11 mouse cellular contexts compared by ENCODE assay signal in the genomic region with DNA sequence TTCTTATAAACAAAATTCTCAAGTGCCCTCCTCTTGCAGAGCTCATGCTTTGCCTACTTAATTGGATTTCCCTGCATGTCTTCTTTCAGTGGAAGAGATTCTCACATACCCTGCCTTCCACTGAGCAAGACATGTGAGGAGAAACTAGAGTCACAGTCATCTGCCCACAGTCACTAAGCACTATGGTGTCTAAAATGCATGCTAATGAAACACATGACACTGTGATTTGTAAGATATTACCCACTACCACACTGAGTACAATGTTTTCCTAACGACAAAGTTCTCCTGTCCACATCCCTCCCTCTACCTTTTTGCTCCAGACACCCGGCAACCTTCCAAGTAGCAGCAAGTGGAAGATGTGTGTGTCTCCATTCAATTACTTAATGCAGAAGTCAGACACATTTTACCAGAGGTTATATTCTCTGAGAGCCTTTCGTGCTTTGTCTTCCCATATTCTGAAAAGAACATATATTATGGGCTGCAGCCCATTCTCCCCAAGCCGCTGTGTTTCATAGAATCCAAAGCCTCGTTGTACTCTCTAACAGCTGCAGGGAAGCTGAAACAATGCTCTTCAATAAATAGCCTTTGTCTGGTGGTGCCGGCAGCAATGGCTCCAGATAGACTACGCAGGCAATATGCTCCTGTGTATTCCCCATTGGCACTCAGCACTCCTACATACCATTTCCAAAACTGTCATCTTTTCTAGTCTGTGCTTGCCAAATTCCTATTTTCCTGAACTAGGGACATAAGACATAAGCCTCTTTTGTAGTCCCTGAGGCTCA.
DNase-seq lines count a peak whose midpoint lies in the region; ATAC-seq lines count a peak whose summit lies in the region.
"Had no signal": no experiment of that assay in that cellular context is flagged by ENCODE, and none has a peak within 500 bp of the region (broad histone marks: within the 10 kb centered on the region; RNA-seq: fewer than 3 reads in every experiment).

No protein-coding gene starts in this region.

- H3K4me3 ChIP-seq in neural tube, embryonic 14.5 days (ENCODE audit: low read depth, low read length) = no peak overlapping the region
- H3K4me3 ChIP-seq in hindbrain, embryonic 12.5 days = no peak overlapping the region
- H3K4me3 ChIP-seq in midbrain, embryonic 14.5 days (replicated peaks; ENCODE audit: low read depth, low read length) = no peak overlapping the region

- no peaks in the 10 kb centered on the region for H3K27me3 ChIP-seq in neural tube, embryonic 14.5 days (ENCODE audit: control insufficient read depth, insufficient read depth, low read length)
- no peaks in the 10 kb centered on the region for H3K27me3 ChIP-seq in hindbrain, embryonic 12.5 days
- no peaks in the 10 kb centered on the region for H3K27me3 ChIP-seq in midbrain, embryonic 14.5 days (ENCODE audit: control insufficient read depth, insufficient read depth, low read length)

- no peaks in the 10 kb centered on the region for H3K36me3 ChIP-seq in neural tube, embryonic 14.5 days (ENCODE audit: control insufficient read depth, insufficient read depth, low read length)
- no peaks in the 10 kb centered on the region for H3K36me3 ChIP-seq in hindbrain, embryonic 12.5 days
- H3K36me3 ChIP-seq in midbrain, embryonic 14.5 days (ENCODE audit: control insufficient read depth, insufficient read depth, low read length) = no peaks in the 10 kb centered on the region

- DNase-seq in frontal cortex, adult 2 months (ENCODE audit: extremely low spot score in 1 of 2, low spot score in 1 of 2) = peak; percentile 2 to 19
- DNase-seq in frontal cortex, postnatal 10 days (ENCODE audit: low spot score in 2 of 2) = no peak
- no peak for DNase-seq in neural tube, embryonic 10.5 days (ENCODE audit: extremely low spot score, low spot score)
- DNase-seq in midbrain, embryonic 14.5 days = peak; percentile 43
- no peak for DNase-seq in thymus, postnatal 4 days
- no peak for DNase-seq in gastrocnemius, postnatal 10 days
- DNase-seq: kidney, adult 8-10 months; spleen, adult 18-20 months had no signal

- no peak overlapping the region for H3K4me2 ChIP-seq in neural tube, embryonic 14.5 days (ENCODE audit: low read depth, low read length)
- no peak overlapping the region for H3K4me2 ChIP-seq in hindbrain, embryonic 12.5 days (replicated peaks)
- no peak overlapping the region for H3K4me2 ChIP-seq in midbrain, embryonic 14.5 days (ENCODE audit: low read length)

- H3K9ac ChIP-seq in neural tube, embryonic 14.5 days (replicated peaks; ENCODE audit: low read depth, low read length) = no peak overlapping the region
- H3K9ac ChIP-seq in hindbrain, embryonic 12.5 days = no peak overlapping the region
- H3K9ac ChIP-seq in midbrain, embryonic 14.5 days (replicated peaks; ENCODE audit: low read length) = no peak overlapping the region

- 19% methylated on average over 7 of the region's 7 CpGs for WGBS in neural tube, embryonic 14.5 days
- 45% methylated on average over 7 of the region's 7 CpGs for WGBS in hindbrain, embryonic 12.5 days
- WGBS in midbrain, embryonic 14.5 days = 43% methylated on average over 7 of the region's 7 CpGs

- peak; percentile 34; the same call in 1 of the 2 replicates for ATAC-seq in neural tube, embryonic 14.5 days (ENCODE audit: low read depth)
- ATAC-seq in hindbrain, embryonic 12.5 days (ENCODE audit: low FRiP score) = peak; percentile 56; the same call in 1 of the 2 replicates
- ATAC-seq in midbrain, embryonic 14.5 days (ENCODE audit: low FRiP score, low TSS enrichment) = no peak
- ATAC-seq: CD4-positive, CD25-positive, alpha-beta regulatory T cell, adult 4 months had no signal

- H3K27ac ChIP-seq in neural tube, embryonic 14.5 days (ENCODE audit: low read depth, low read length) = no peak overlapping the region
- H3K27ac ChIP-seq in hindbrain, embryonic 12.5 days = no peak overlapping the region; the same call in 1 of the 2 replicates
- H3K27ac ChIP-seq in midbrain, embryonic 14.5 days (replicated peaks; ENCODE audit: low read depth, low read length) = peak overlapping the region; percentile 10; the same call in 1 of the 2 replicates

- no peaks in the 10 kb centered on the region for H3K9me3 ChIP-seq in neural tube, embryonic 14.5 days (ENCODE audit: control insufficient read depth, low read length)
- no peaks in the 10 kb centered on the region for H3K9me3 ChIP-seq in hindbrain, embryonic 12.5 days (replicated peaks)
- no peaks in the 10 kb centered on the region for H3K9me3 ChIP-seq in midbrain, embryonic 14.5 days (ENCODE audit: control insufficient read depth, low read length)

- H3K4me1 ChIP-seq in neural tube, embryonic 14.5 days (ENCODE audit: control insufficient read depth, insufficient read depth, low read length) = peaks cover 3% of the 10 kb centered on the region; the same call in 1 of the 2 replicates
- H3K4me1 ChIP-seq in hindbrain, embryonic 12.5 days = peaks cover 8% of the 10 kb centered on the region
- H3K4me1 ChIP-seq in midbrain, embryonic 14.5 days (ENCODE audit: control insufficient read depth, insufficient read depth, low read length) = 0 out of 2 replicates have a peak, but pooled peaks cover 4% of the 10 kb centered on the region

Comparison
In these comparisons a context has a peak if more than half of its experiments do, and no peak if none do; other contexts are left out.
1. DNase-seq: peak in frontal cortex, adult 2 months (2 of 2) and midbrain, embryonic 14.5 days (single experiment); none in frontal cortex, postnatal 10 days (0 of 2), neural tube, embryonic 10.5 days (single experiment), thymus, postnatal 4 days (single experiment) and gastrocnemius, postnatal 10 days (single experiment).